Mouse (Mus musculus) olfactory bulb, adult 2 months (tissue): ENCODE results near the gene Kbtbd12. TPM values are rescaled to one million over a fixed set of nuclear protein-coding genes. Genes with fewer than 3 reads are reported as not detected.

ENCODE experiments used
- H3K27ac ChIP-seq: fragments of 200-500 bp; 2 replicates; pipeline ENCODE4 v1.5.1; 2012; ENCODE audit warnings: low read depth, low read length; ENCODE audit not compliant: insufficient read depth
- H3K4me1 ChIP-seq: fragments of 200-500 bp; 2 replicates; pipeline ENCODE4 v1.6.1; 2012; ENCODE audit warnings: low read length; ENCODE audit not compliant: control insufficient read depth, insufficient read depth
- H3K4me3 ChIP-seq: fragments of 200-500 bp; 2 replicates; pipeline ENCODE4 v1.5.1; 2012; ENCODE audit warnings: mild to moderate bottlenecking, low read depth, low read length, moderate library complexity; ENCODE audit not compliant: insufficient read depth
- CTCF ChIP-seq: fragments of 200-500 bp; IDR thresholded peaks from 2 replicates; pipeline ENCODE4 v1.5.1; 2012; ENCODE audit warnings: low read depth, mild to moderate bottlenecking, low read length, moderate library complexity; ENCODE audit not compliant: insufficient read depth
- POLR2A ChIP-seq: fragments of 200-500 bp; IDR thresholded peaks from 2 replicates; pipeline ENCODE4 v1.6.1; 2012; ENCODE audit warnings: mild to moderate bottlenecking, low read depth, low read length, moderate library complexity; ENCODE audit not compliant: insufficient read depth
- WGBS: fragments of 180-500 bp; shearing (Covaris S2); methylation state at CpG from one replicate; pipeline ENCODE4 v1.1.7; 2018; 5-methylcytosine and 5-hydroxymethylcytosine counted together
- polyA plus RNA-seq: library from polyadenylated mRNA; stranded (reverse); fragments of >200 nt; gene quantifications from 2 replicates; pipeline ENCODE4 v1.2.4, GENCODE M21; 2012; ENCODE audit warnings: low replicate concordance; ENCODE audit not compliant: missing spikeins, insufficient read depth, insufficient read length

Gene Kbtbd12
- polyA plus RNA-seq, 1 experiment: not detected

DNA sequence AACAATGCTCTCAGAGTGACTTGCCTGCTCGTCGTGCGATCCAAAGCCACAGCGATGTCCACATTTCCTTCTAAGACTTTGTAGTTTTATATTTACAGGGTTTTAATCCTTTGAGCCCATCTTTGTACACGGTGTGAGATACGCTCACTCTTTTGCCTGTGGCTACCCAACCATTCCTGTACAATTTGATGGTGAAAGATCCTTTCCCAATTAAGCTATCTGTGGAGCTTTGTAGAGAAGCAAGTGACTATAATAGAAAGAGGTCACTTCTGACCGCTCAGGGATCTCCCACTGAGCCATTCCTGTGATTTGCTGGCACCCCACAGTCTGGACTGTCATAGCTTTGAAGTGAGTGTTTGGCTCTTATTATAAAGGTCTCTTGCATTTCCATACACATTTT lies 71.1 kb downstream of the Kbtbd12 start:
- no peak overlapping the region for H3K4me3 ChIP-seq
- no peaks in the 10 kb centered on the region for H3K4me1 ChIP-seq
- no peak overlapping the region for H3K27ac ChIP-seq
- 67% methylated on average over 7 of the region's 7 CpGs for WGBS
- TF ChIP-seq CTCF (no peak), POLR2A (no peak)

DNA sequence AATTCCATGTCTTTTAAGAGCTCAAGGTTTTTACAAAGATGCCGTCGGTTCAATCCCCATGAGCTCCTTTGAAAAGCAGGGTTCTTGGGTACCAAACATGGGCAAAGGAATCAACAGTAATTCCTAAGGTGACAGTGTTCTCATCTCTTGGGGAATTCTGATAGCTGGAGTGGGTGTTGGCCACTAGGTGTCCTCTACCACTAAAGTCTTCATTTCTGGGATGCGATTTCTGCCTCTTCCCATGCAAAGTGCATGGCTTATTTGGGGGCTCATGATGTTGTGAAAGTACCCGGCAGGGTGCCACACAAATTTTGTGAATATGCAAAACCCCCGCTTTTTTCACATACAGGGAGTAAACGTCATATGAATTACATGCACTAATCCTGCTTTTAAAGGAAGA lies 72.7 kb downstream of the Kbtbd12 start:
- H3K27ac ChIP-seq: no peak overlapping the region
- no peak for TF ChIP-seq CTCF
- TF ChIP-seq POLR2A: no peak
- 53% methylated on average over 6 of the region's 6 CpGs for WGBS

DNA sequence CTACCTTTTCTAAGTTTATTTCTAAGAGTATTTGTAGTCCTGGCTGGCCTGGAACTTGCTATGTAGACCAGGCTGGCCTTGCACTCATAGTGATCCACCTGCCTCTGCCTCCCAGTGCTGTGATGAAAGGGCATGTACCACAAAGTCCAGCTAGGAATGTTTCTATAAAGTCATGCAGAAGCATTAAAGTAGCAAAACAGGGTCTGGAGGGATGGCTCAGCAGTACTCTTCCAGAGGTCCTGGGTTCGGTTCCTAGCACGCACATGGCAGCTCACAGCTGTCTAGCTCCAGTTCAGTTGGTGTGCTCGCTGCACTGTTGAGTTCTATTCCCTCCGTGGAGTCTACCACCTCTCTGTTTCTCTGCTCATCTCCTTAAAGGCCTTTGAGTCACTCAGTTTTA lies 77.6 kb downstream of the Kbtbd12 start:
- no peak overlapping the region for H3K27ac ChIP-seq
- H3K4me3 ChIP-seq: no peak overlapping the region
- 90% methylated on average over 4 of the region's 4 CpGs for WGBS
- TF ChIP-seq POLR2A (no peak), CTCF (no peak)
- peaks cover 2% of the 10 kb centered on the region; the same call in 1 of the 2 replicates for H3K4me1 ChIP-seq

More for the DNA sequence above, 72.7 kb downstream of the Kbtbd12 start:
- H3K4me3 ChIP-seq: no peak overlapping the region
- H3K4me1 ChIP-seq: no peaks in the 10 kb centered on the region

DNA sequence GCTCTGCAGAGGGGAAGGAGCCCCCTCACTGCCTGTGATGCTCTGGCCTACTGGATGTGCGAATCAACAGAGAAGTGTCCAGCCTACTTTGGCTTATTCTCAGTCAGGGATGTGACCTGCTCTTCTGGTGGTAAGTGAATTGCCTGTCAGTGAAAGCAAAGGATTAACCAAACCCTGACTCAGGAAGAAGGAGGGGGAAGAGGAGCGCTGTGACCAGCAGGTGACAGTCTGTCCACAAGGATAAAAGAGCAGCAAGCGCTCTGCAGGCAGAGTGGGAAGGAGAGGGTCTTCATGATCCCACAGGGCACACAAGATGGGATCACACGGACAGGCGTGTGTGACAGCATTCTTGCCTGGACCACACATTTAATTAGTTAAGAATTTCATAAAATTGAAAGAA lies 78.1 kb downstream of the Kbtbd12 start:
- TF ChIP-seq POLR2A (no peak), CTCF (no peak)
- peaks cover 2% of the 10 kb centered on the region; the same call in 1 of the 2 replicates for H3K4me1 ChIP-seq
- no peak overlapping the region for H3K4me3 ChIP-seq
- no peak overlapping the region for H3K27ac ChIP-seq
- WGBS: 64% methylated on average over 5 of the region's 5 CpGs

DNA sequence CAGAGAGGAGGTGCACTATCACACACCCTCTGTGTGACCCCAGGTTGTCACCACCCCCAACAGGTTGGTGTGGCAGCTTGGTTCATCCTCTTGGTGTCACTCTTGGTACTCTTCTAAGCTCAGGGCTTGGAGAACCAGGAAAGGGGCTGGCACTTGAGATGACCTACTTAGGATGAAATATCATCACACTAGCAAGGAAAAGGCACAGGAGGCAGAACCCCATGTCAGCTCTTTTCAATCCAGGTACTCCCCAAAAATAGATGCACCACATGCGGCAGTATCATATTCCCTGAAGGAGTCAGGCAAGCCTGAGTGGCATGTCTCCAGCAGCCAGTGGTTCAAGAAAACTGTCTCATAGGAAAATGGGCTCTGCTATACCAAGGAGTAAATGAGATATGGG lies 79.7 kb downstream of the Kbtbd12 start:
- Histone ChIP-seq H3K4me1 (peaks cover 2% of the 10 kb centered on the region; the same call in 1 of the 2 replicates), H3K27ac (peak overlapping the region; percentile 60; the same call in 1 of the 2 replicates), H3K4me3 (no peak overlapping the region)
- WGBS: 38% methylated on average over 1 of the region's 1 CpGs
- TF ChIP-seq POLR2A: no peak
- TF ChIP-seq CTCF: no peak

DNA sequence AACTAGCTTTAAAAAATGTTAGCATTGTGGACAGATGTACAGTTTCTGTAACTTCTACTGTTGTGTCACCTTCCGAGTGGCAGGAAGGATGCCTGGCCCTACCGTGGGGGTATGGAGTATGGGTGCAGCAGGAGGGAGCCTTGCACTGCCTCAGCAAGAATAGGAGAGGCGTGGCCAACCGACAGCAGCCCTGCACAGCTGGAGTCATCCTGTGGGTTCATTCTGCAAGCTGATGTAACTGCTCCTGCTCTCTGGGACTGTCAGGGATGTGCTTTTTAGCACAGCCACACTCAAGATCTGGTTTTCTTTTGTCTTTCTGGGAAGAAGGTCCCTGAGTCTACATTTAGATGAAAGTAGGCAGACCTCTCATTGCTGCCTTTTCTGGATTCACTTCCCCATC lies 80.2 kb downstream of the Kbtbd12 start:
- 12% methylated on average over 4 of the region's 4 CpGs for WGBS
- Histone ChIP-seq H3K4me1 (peaks cover 2% of the 10 kb centered on the region; the same call in 1 of the 2 replicates), H3K27ac (0 out of 2 replicates have a peak overlapping the region, but pooled peaks have one; percentile 16), H3K4me3 (no peak overlapping the region)
- TF ChIP-seq CTCF (no peak), POLR2A (no peak)

DNA sequence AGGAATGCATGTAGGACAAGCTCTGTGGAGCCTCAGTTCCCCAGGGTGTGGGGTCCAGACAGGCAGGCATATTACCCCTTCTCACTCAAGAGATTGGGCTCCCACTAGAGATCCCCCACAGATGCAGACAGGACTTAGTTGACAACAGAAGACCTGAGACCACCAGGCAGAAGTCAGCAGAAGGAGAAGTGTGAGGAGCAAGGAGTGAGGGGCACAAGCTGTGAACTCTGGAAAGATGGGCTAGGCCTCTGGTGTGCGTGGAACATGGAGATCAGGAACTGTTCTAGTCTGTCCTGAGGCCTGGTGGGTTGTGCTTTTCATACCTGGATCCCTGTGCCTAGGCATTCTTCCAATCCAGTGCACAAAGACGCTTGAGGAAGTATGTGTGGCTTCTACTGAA lies 87.8 kb downstream of the Kbtbd12 start:
- H3K27ac ChIP-seq: no peak overlapping the region
- no peak overlapping the region for H3K4me3 ChIP-seq
- H3K4me1 ChIP-seq: peaks cover 6% of the 10 kb centered on the region
- no peak for TF ChIP-seq CTCF
- TF ChIP-seq POLR2A: no peak
- WGBS: 87% methylated on average over 2 of the region's 2 CpGs

DNA sequence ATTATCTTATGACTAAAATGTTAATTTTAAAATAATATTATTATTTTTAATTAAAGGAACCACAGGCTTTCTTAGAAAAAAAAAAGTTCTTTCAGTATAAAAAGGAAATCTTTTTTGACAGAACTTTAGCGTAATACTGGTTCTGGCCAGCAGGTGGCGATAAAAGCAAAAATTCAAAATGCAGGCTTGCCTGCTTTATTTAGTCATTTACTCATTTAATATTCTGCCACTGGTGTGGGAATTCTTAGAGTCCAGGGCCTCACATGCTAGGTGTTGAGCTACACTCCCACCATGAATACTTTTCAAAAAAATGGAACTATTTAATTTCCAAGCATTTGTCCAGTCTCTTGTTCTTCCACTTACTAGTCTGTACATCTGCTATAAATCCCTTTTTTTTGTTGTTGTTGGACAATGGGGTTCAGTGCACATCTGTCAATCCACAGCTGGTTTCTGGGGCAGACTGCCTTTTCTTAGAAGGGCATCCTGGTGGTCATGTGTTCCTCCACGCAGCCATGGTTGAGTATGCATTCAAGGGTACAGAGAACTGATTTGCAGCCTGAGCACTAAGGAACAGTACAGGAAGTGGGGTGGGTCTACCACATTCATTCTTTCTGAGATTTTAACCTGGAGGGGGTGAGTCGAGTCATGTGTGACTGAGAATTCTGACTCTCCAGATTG lies 88.5 kb downstream of the Kbtbd12 start:
- WGBS: 19% methylated on average over 4 of the region's 4 CpGs
- Histone ChIP-seq H3K4me1 (peaks cover 8% of the 10 kb centered on the region), H3K4me3 (no peak overlapping the region), H3K27ac (no peak overlapping the region)
- TF ChIP-seq POLR2A (no peak), CTCF (no peak)

DNA sequence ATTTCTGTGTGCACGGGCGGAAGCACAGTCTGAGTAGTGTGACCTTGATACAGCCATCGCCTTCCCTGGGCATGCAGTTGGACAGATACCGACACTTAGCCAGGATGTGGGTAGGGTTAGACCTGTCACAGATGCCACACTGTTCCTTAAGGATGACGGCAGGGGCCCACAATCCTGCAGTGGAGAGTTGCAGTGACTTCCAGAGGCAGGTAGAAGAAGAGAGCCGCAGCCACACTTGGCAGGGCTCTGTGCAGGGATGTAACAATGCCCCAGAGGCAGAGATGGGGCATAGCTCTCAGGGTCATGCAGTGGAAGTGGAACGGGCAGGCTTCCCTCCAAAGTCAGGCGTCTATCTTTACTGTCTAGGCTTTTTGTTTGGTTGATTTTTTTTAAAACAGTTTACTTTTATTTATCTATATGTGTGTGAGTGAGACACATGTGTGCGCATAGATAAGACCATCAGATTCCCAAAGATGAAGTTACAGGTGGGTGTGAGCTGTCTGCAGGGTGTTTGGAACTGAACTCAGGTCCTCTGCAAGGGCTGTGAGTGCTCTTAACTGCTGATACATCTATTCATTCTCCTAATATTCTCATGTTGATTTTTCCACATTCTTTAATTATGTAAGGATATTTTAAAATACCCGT lies 89.2 kb downstream of the Kbtbd12 start:
- Histone ChIP-seq H3K4me1 (peaks cover 8% of the 10 kb centered on the region), H3K27ac (no peak overlapping the region), H3K4me3 (no peak overlapping the region)
- TF ChIP-seq CTCF (no peak), POLR2A (no peak)
- WGBS: 87% methylated on average over 10 of the region's 10 CpGs
